Mouse (Mus musculus): ENCODE measurements around the gene Ciapin1.

- no peak for TF ChIP-seq CTCF (IDR thresholded peaks at IDR 0.05; ENCODE audit: extremely low read depth, insufficient read depth, insufficient read length, insufficient replicate concordance)
- TF ChIP-seq POLR2A (IDR thresholded peaks at IDR 0.05; ENCODE audit: low read depth, low read length): no peak
These were observed 38.7 kb upstream of the Ciapin1 start for GRCm38 (mm10) chr8:94876820-94877219.
